16 mouse cellular contexts compared by ENCODE assay signal in the genomic region with DNA sequence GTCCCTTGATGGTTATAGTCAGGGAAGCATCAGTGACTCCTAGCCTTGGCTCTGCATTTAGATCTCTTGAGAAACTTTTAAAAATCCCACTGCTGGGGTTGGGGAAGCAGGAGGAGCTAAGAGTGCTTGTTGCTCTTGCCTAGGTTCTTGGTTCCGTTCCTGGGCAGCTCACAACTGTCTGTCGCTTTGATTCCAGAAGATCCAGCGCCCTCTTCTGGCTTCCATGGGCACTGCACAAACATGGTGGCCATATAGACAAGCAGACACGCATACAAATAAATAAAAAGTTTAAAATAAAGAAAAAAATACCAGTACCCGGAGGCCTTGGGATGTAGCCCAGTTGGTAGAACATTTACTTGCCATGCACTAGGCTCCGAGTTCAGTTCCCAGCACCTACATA. TPM values are rescaled to one million over a fixed set of nuclear protein-coding genes. Genes with fewer than 3 reads are reported as not detected.
DNase-seq lines count a peak whose midpoint lies in the region; ATAC-seq and TF ChIP-seq lines count a peak whose summit lies in the region.
"Had no signal": no experiment of that assay in that cellular context is flagged by ENCODE, and none has a peak within 500 bp of the region (broad histone marks: within the 10 kb centered on the region; RNA-seq: fewer than 3 reads in every experiment).

No protein-coding gene starts in this region.

- no peak for DNase-seq in kidney, adult 2 months
- no peak for DNase-seq in kidney, adult 9 months
- DNase-seq in forebrain, postnatal 0 days: no peak
- no peak for DNase-seq in urinary bladder, adult 2 months (ENCODE audit: low spot score)
- DNase-seq: cerebellum, adult 2 months; kidney, adult 18-20 months had no signal

- no peak for TF ChIP-seq POLR2A in kidney, adult 2 months (IDR thresholded peaks at IDR 0.05; ENCODE audit: low read depth, low read length)

- ATAC-seq in neural tube, embryonic 13.5 days (ENCODE audit: low read depth): no peak
- ATAC-seq in neural tube, embryonic 15.5 days (ENCODE audit: low FRiP score): no peak
- peak; percentile 73 for ATAC-seq in erythroid progenitor cell, adult 5-6 weeks (replicated peaks; ENCODE audit: low FRiP score, poor library complexity, severe bottlenecking)
- no peak for ATAC-seq in forebrain, postnatal 0 days

- H3K4me1 ChIP-seq in kidney, adult 2 months (ENCODE audit: control insufficient read depth, insufficient read depth, low read length): no peaks in the 10 kb centered on the region
- peaks cover 14% of the 10 kb centered on the region for H3K4me1 ChIP-seq in neural tube, embryonic 13.5 days (replicated peaks)
- no peaks in the 10 kb centered on the region for H3K4me1 ChIP-seq in neural tube, embryonic 15.5 days
- no peaks in the 10 kb centered on the region for H3K4me1 ChIP-seq in forebrain, postnatal 0 days (ENCODE audit: insufficient read depth)
- H3K4me1 ChIP-seq: heart, embryonic 15.5 days; lung, embryonic 15.5 days had no signal

- 80% methylated on average over 6 of the region's 6 CpGs for WGBS in kidney, adult 2 months
- 75% methylated on average over 6 of the region's 6 CpGs for WGBS in neural tube, embryonic 13.5 days
- 79% methylated on average over 6 of the region's 6 CpGs for WGBS in neural tube, embryonic 15.5 days
- WGBS in forebrain, postnatal 0 days: 71% methylated on average over 6 of the region's 6 CpGs

- no peak overlapping the region for H3K9ac ChIP-seq in neural tube, embryonic 13.5 days
- H3K9ac ChIP-seq in neural tube, embryonic 15.5 days (replicated peaks): no peak overlapping the region
- no peak overlapping the region for H3K9ac ChIP-seq in forebrain, postnatal 0 days
- H3K9ac ChIP-seq: embryonic facial prominence, embryonic 12.5 days; heart, embryonic 15.5 days; lung, embryonic 15.5 days had no signal

- H3K9me3 ChIP-seq in neural tube, embryonic 13.5 days: no peaks in the 10 kb centered on the region
- no peaks in the 10 kb centered on the region for H3K9me3 ChIP-seq in neural tube, embryonic 15.5 days (replicated peaks)
- H3K9me3 ChIP-seq in forebrain, postnatal 0 days (ENCODE audit: low read length): no peaks in the 10 kb centered on the region
- H3K9me3 ChIP-seq: embryonic facial prominence, embryonic 12.5 days; forebrain, embryonic 10.5 days; heart, embryonic 15.5 days; hindbrain, embryonic 10.5 days; limb, embryonic 10.5 days; lung, embryonic 15.5 days; midbrain, embryonic 10.5 days had no signal

- no peak overlapping the region for H3K4me2 ChIP-seq in neural tube, embryonic 13.5 days
- H3K4me2 ChIP-seq in neural tube, embryonic 15.5 days: no peak overlapping the region
- no peak overlapping the region for H3K4me2 ChIP-seq in forebrain, postnatal 0 days (ENCODE audit: low read depth)
- H3K4me2 ChIP-seq: embryonic facial prominence, embryonic 12.5 days; heart, embryonic 15.5 days; lung, embryonic 15.5 days had no signal

- H3K27ac ChIP-seq in kidney, adult 2 months (ENCODE audit: insufficient read depth, low read depth, low read length): no peak overlapping the region
- H3K27ac ChIP-seq in neural tube, embryonic 13.5 days (replicated peaks): peak overlapping the region; percentile 69; the same call in 1 of the 2 replicates
- H3K27ac ChIP-seq in neural tube, embryonic 15.5 days (replicated peaks): no peak overlapping the region
- no peak overlapping the region for H3K27ac ChIP-seq in forebrain, postnatal 0 days (ENCODE audit: low read depth, low read length)
- H3K27ac ChIP-seq: embryonic facial prominence, embryonic 12.5 days; forebrain, embryonic 10.5 days; heart, embryonic 15.5 days; limb, embryonic 10.5 days; lung, embryonic 15.5 days; midbrain, embryonic 10.5 days had no signal

- no peaks in the 10 kb centered on the region for H3K27me3 ChIP-seq in kidney, adult 2 months (replicated peaks; ENCODE audit: control insufficient read depth, insufficient read depth, low read length)
- H3K27me3 ChIP-seq in neural tube, embryonic 13.5 days: no peaks in the 10 kb centered on the region
- H3K27me3 ChIP-seq in neural tube, embryonic 15.5 days (replicated peaks): no peaks in the 10 kb centered on the region
- no peaks in the 10 kb centered on the region for H3K27me3 ChIP-seq in forebrain, postnatal 0 days (ENCODE audit: insufficient read depth, low read length)
- H3K27me3 ChIP-seq: embryonic facial prominence, embryonic 12.5 days; heart, embryonic 15.5 days; lung, embryonic 15.5 days had no signal

- peak; percentile 46 for TF ChIP-seq CTCF in kidney, adult 2 months (conservative IDR thresholded peaks at IDR 0.05; ENCODE audit: insufficient read depth, insufficient read length, low read depth, low read length)
- no peak for TF ChIP-seq CTCF in forebrain, postnatal 0 days (IDR thresholded peaks at IDR 0.05; ENCODE audit: low read depth)

- H3K4me3 ChIP-seq in kidney, adult 2 months (ENCODE audit: insufficient read depth, low read depth, low read length): no peak overlapping the region
- no peak overlapping the region for H3K4me3 ChIP-seq in neural tube, embryonic 13.5 days
- no peak overlapping the region for H3K4me3 ChIP-seq in neural tube, embryonic 15.5 days (replicated peaks)
- H3K4me3 ChIP-seq in forebrain, postnatal 0 days (ENCODE audit: low read depth, low read length): no peak overlapping the region
- H3K4me3 ChIP-seq: embryonic facial prominence, embryonic 12.5 days; forebrain, embryonic 10.5 days; heart, embryonic 15.5 days; hindbrain, embryonic 10.5 days; limb, embryonic 10.5 days; lung, embryonic 15.5 days; midbrain, embryonic 10.5 days had no signal

- no peaks in the 10 kb centered on the region; the same call in 1 of the 2 replicates for H3K36me3 ChIP-seq in kidney, adult 2 months (ENCODE audit: control insufficient read depth, insufficient read depth, low read length)
- peaks cover 18% of the 10 kb centered on the region; the same call in 1 of the 2 replicates for H3K36me3 ChIP-seq in neural tube, embryonic 13.5 days
- H3K36me3 ChIP-seq in neural tube, embryonic 15.5 days: peaks cover 35% of the 10 kb centered on the region
- peaks cover 8% of the 10 kb centered on the region for H3K36me3 ChIP-seq in forebrain, postnatal 0 days (ENCODE audit: insufficient read depth)
- H3K36me3 ChIP-seq: embryonic facial prominence, embryonic 12.5 days; lung, embryonic 15.5 days had no signal

RNA-seq across cellular contexts. Expression of a gene that starts 34.7 kb away (rescaled TPM):
- 1.1 and 1.4 TPM in 2 replicates for polyA plus RNA-seq in kidney, adult 2 months (2012; rRNA removed)
- 0.36 and 0.53 TPM in 2 replicates for polyA plus RNA-seq in neural tube, embryonic 13.5 days (2015; fragmentation: Nextera tagmentation; extraction: Ambion mirVana)
- 0.58 and 0.79 TPM in 2 replicates for polyA plus RNA-seq in neural tube, embryonic 15.5 days (2015; fragmentation: Nextera tagmentation; extraction: Ambion mirVana)
- not detected in 2 replicates for total RNA-seq in erythroid progenitor cell, adult 5-6 weeks (2015; ENCODE audit: low replicate concordance)
- total RNA-seq in erythroid progenitor cell, adult 5-6 weeks (2017; ENCODE audit: low replicate concordance): not detected in 2 replicates
- 0.14 and 0.46 TPM in 2 replicates for total RNA-seq in forebrain, postnatal 0 days (2014; rRNA removed)
- polyA plus RNA-seq in forebrain, postnatal 0 days (2015; fragmentation: Nextera tagmentation; extraction: Ambion mirVana): 0.09 and 0.16 TPM in 2 replicates
- polyA plus RNA-seq in urinary bladder, adult 2 months (2012; rRNA removed): 1.5 and 4.2 TPM in 2 replicates
- polyA plus RNA-seq: forebrain, embryonic 10.5 days had no signal

RNA-seq across cellular contexts. Expression of a gene that starts 35.1 kb away (rescaled TPM):
- 11.0 and 11.9 TPM in 2 replicates for polyA plus RNA-seq in kidney, adult 2 months (2012; rRNA removed)
- polyA plus RNA-seq in neural tube, embryonic 13.5 days (2015; fragmentation: Nextera tagmentation; extraction: Ambion mirVana): 5.4 and 6.8 TPM in 2 replicates
- polyA plus RNA-seq in neural tube, embryonic 15.5 days (2015; fragmentation: Nextera tagmentation; extraction: Ambion mirVana): 6.4 and 8.9 TPM in 2 replicates
- 17.7 and 28.5 TPM in 2 replicates for total RNA-seq in erythroid progenitor cell, adult 5-6 weeks (2015; ENCODE audit: low replicate concordance)
- 13.7 and 15.2 TPM in 2 replicates for total RNA-seq in erythroid progenitor cell, adult 5-6 weeks (2017; ENCODE audit: low replicate concordance)
- 6.1 and 6.3 TPM in 2 replicates for total RNA-seq in forebrain, postnatal 0 days (2014; rRNA removed)
- 4.2 and 6.7 TPM in 2 replicates for polyA plus RNA-seq in forebrain, postnatal 0 days (2015; fragmentation: Nextera tagmentation; extraction: Ambion mirVana)
- 4.4 and 4.5 TPM in 2 replicates for polyA plus RNA-seq in urinary bladder, adult 2 months (2012; rRNA removed)
